Mouse (Mus musculus) gastrocnemius, adult 2 months (tissue): Measurements from ENCODE around the gene Cand1. TPM values are rescaled to one million over a fixed set of nuclear protein-coding genes. Genes with fewer than 3 reads are reported as not detected.

Experiments used
- DNase-seq: peaks from one replicate; pipeline ENCODE4 v3.0.0; 2022
- H3K27ac ChIP-seq: fragments of 200-600 bp; 2 replicates; pipeline ENCODE4 v1.8.1; 2022; ENCODE audit warnings: mild to moderate bottlenecking
- H3K4me3 ChIP-seq: fragments of 200-600 bp; 2 replicates; pipeline ENCODE4 v1.8.1; 2022; ENCODE audit warnings: mild to moderate bottlenecking, moderate library complexity
- CTCF ChIP-seq: fragments of 200-600 bp; IDR thresholded peaks from 2 replicates; pipeline ENCODE4 v1.8.1; 2022; ENCODE audit warnings: antibody characterized with exemption, mild to moderate bottlenecking, moderate library complexity
- intact Hi-C: fragments of 180-260 bp; cut with DNase I; formaldehyde crosslinking; loops from one replicate; pipeline ENCODE4 v1.15.1; 2025
- total RNA-seq, 2 experiments: library from RNA; stranded (reverse); gene quantifications; 2 replicates each; pipeline ENCODE4 v1.2.3; 2021

The Cand1 gene
- total RNA-seq, 2 experiments from 2014 or later = 11.2 to 17.5 TPM

DNA sequence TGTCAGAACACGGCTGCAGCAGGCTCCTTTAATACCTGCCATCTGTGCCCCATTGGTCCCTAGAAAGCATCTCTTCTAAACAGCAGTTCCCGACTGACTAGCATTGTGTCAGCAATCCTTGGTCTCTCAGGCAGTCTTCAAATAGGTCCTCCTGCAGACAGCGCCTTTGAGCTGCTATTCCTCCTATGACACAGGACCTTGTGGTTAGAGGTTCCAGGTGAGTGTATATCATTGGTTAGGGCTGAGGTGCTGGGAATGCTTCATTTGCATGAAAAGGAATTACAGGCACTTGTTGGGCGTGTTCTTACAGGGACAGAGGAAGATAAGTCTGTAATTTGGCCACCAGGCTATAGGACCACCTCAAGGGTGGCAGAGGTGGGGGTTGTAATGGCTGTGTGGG lies 90.6 kb downstream of the Cand1 start:
- intact Hi-C loops = no loop called here
- H3K27ac ChIP-seq = no peak overlapping the region
- H3K4me3 ChIP-seq = no peak overlapping the region
- TF ChIP-seq CTCF = no peak
- DNase-seq = no peak

Other genes starting within 250 kb of the Cand1 start
- not detected for gene Grip1, start 213.8 kb upstream of the Cand1 start, total RNA-seq